Mouse (Mus musculus): ENCODE data around the gene Rtel1. TPM values are rescaled to one million over a fixed set of nuclear protein-coding genes. Genes with fewer than 3 reads are reported as not detected.

Gene Rtel1
- polyA plus RNA-seq, 1 experiment from 2014 or later = 10.4 TPM

DNA sequence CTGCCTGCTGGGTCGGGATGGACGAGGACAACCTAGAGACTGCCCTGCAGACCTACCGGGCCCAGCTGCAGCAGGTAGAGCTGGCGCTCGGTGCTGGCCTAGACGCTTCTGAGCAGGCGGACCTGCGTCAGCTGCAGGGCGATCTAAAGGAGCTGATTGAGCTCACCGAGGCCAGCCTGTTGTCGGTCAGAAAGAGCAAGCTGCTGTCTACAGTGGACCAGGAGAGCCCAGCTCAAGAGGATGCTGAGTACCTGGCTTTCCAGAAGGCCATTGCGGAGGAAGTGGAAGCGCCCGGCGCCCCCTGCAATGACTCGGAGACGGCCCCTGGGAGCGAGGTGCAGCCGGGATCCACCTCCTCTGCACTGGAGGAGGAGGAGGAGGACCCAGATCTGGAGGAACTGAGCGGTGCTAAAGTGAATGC is 46.1 kb downstream of the Rtel1 start:
- 2% methylated on average over 20 of the region's 20 CpGs for WGBS
- ATAC-seq (peak; percentile 56), DNase-seq (ENCODE audit: low spot score) (peak; percentile 41)
- Histone ChIP-seq H3K9me3 (ENCODE audit: low read length) (no peaks in the 10 kb centered on the region), H3K4me1 (ENCODE audit: insufficient read depth, low read depth, low read length) (peaks cover 13% of the 10 kb centered on the region; the same call in 1 of the 2 replicates), H3K4me2 (replicated peaks; ENCODE audit: low read depth, low read length) (peak overlapping the region; percentile 97), H3K4me3 (ENCODE audit: low read depth, low read length) (peak overlapping the region; percentile 91), H3K27ac (ENCODE audit: low read length) (peak overlapping the region; percentile 94), H3K36me3 (ENCODE audit: insufficient read depth, low read length) (peaks cover 10% of the 10 kb centered on the region; the same call in 1 of the 2 replicates), H3K27me3 (replicated peaks; ENCODE audit: insufficient read depth, low read length) (no peaks in the 10 kb centered on the region), H3K9ac (replicated peaks; ENCODE audit: low read depth) (peak overlapping the region; percentile 86)
- TF ChIP-seq CTCF (IDR thresholded peaks at IDR 0.05) (no peak; the same call in 1 of the 2 replicates), EP300 (IDR thresholded peaks at IDR 0.05) (no peak)

DNA sequence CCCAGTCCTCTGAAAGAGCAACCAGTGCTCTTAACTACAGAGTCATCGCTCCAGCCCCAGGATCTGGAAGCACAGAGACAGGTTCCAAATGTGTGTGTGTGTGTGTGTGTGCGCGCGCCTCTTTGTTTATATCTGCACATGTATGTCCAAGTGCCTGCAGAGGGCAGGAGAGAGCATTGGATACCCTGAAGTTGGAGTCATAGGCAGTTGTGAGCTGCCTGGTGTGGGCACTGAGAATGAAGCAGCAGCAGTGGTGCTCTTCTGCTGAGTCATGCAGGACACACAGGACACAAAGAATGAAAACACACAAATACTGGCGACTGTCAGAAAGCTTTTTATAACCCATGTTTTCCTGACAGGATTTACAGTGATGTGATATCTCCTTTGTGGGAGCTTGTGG is 50.5 kb downstream of the Rtel1 start:
- H3K27ac ChIP-seq (ENCODE audit: low read length) = no peak overlapping the region
- H3K9me3 ChIP-seq (ENCODE audit: low read length) = no peaks in the 10 kb centered on the region
- H3K27me3 ChIP-seq (replicated peaks; ENCODE audit: insufficient read depth, low read length) = no peaks in the 10 kb centered on the region
- WGBS = 98% methylated on average over 5 of the region's 5 CpGs
- H3K9ac ChIP-seq (replicated peaks; ENCODE audit: low read depth) = no peak overlapping the region
- no peak overlapping the region for H3K4me2 ChIP-seq (replicated peaks; ENCODE audit: low read depth, low read length)
- DNase-seq (ENCODE audit: low spot score) (no peak), ATAC-seq (no peak)
- H3K4me3 ChIP-seq (ENCODE audit: low read depth, low read length) = no peak overlapping the region
- no peaks in the 10 kb centered on the region; the same call in 1 of the 2 replicates for H3K36me3 ChIP-seq (ENCODE audit: insufficient read depth, low read length)
- TF ChIP-seq CTCF (IDR thresholded peaks at IDR 0.05) = peak; percentile 32; the same call in 1 of the 2 replicates
- TF ChIP-seq EP300 (IDR thresholded peaks at IDR 0.05) = no peak
- H3K4me1 ChIP-seq (ENCODE audit: insufficient read depth, low read depth, low read length) = peaks cover 10% of the 10 kb centered on the region; the same call in 1 of the 2 replicates

DNA sequence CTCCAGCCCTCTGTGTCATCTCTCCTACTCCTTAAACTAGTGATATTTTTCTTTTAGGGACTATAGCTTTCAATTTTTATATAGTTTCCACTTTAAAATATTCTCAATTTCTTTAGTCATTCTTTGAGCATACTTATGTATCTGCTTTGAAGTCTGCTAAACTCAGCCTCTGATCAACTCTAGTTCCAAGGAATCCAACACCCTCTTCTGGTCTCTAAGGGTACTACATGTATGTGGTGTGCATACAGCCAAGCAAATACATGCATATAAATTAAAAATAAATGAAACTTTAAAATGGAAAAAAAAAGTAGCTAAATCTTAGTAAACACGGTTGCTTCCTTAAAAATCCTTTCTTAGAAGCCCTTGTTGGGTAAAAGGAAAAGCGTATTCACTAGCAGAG is 56.2 kb downstream of the Rtel1 start:
- H3K4me2 ChIP-seq (replicated peaks; ENCODE audit: low read depth, low read length) = no peak overlapping the region
- no peak overlapping the region for H3K27ac ChIP-seq (ENCODE audit: low read length)
- H3K4me3 ChIP-seq (ENCODE audit: low read depth, low read length) = no peak overlapping the region
- DNase-seq (ENCODE audit: low spot score) (peak; percentile 47), ATAC-seq (no peak)
- H3K36me3 ChIP-seq (ENCODE audit: insufficient read depth, low read length) = peaks cover 17% of the 10 kb centered on the region
- H3K9ac ChIP-seq (replicated peaks; ENCODE audit: low read depth) = no peak overlapping the region
- H3K27me3 ChIP-seq (replicated peaks; ENCODE audit: insufficient read depth, low read length) = no peaks in the 10 kb centered on the region
- 88% methylated on average over 2 of the region's 2 CpGs for WGBS
- no peaks in the 10 kb centered on the region for H3K4me1 ChIP-seq (ENCODE audit: insufficient read depth, low read depth, low read length)
- TF ChIP-seq EP300 (IDR thresholded peaks at IDR 0.05) (no peak), CTCF (IDR thresholded peaks at IDR 0.05) (peak; percentile 65)
- H3K9me3 ChIP-seq (ENCODE audit: low read length) = no peaks in the 10 kb centered on the region

DNA sequence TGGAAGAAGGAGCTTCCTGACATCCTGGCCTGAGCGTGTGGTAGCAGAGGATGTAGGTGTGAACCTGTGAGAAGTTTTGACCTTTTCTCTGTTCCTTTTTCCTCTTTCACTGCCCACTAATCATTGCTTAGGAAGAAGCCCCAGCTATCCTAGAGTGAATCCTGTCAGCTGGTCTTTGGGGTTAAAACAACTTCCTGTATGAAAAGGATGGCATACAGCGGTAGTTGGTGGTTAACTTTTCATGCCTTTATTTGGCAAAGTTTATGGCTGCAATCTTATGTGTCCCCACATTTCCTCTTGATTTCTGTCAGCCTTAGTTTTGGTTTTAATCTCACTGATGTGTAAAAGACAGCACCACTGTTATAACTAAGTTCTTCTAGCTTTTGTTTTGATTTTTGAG is 57.7 kb downstream of the Rtel1 start:
- Histone ChIP-seq H3K4me1 (ENCODE audit: insufficient read depth, low read depth, low read length) (no peaks in the 10 kb centered on the region), H3K4me2 (replicated peaks; ENCODE audit: low read depth, low read length) (no peak overlapping the region), H3K36me3 (ENCODE audit: insufficient read depth, low read length) (peaks cover 24% of the 10 kb centered on the region), H3K9ac (replicated peaks; ENCODE audit: low read depth) (no peak overlapping the region), H3K9me3 (ENCODE audit: low read length) (no peaks in the 10 kb centered on the region), H3K27me3 (replicated peaks; ENCODE audit: insufficient read depth, low read length) (no peaks in the 10 kb centered on the region), H3K4me3 (ENCODE audit: low read depth, low read length) (no peak overlapping the region), H3K27ac (ENCODE audit: low read length) (no peak overlapping the region)
- TF ChIP-seq EP300 (IDR thresholded peaks at IDR 0.05) (no peak), CTCF (IDR thresholded peaks at IDR 0.05) (no peak)
- no peak for DNase-seq (ENCODE audit: low spot score)
- 67% methylated on average over 2 of the region's 2 CpGs for WGBS
- ATAC-seq = no peak

DNA sequence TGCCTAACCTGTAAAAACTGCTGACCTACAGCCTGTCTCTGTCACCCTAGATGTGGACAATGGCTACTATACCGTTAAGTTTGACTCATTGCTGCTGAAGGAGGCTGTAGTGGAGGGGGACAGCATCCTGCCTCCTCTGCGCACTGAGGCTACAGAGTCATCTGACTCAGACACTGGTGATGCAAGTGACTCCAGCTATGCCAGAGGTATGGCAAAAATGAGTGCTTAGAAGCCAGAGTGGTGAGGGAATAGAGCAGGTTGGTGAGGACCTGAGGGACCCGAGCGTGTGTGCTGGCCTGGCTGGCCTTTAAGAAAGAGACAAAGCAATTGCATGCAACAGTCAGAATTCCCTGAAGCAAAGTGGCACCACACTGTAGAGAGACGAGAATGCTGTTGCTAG is 59.2 kb downstream of the Rtel1 start:
- Histone ChIP-seq H3K4me3 (ENCODE audit: low read depth, low read length) (no peak overlapping the region), H3K9me3 (ENCODE audit: low read length) (no peaks in the 10 kb centered on the region), H3K36me3 (ENCODE audit: insufficient read depth, low read length) (peaks cover 28% of the 10 kb centered on the region), H3K4me1 (ENCODE audit: insufficient read depth, low read depth, low read length) (no peaks in the 10 kb centered on the region), H3K4me2 (replicated peaks; ENCODE audit: low read depth, low read length) (no peak overlapping the region), H3K27me3 (replicated peaks; ENCODE audit: insufficient read depth, low read length) (no peaks in the 10 kb centered on the region), H3K27ac (ENCODE audit: low read length) (no peak overlapping the region), H3K9ac (replicated peaks; ENCODE audit: low read depth) (no peak overlapping the region)
- WGBS = 88% methylated on average over 5 of the region's 5 CpGs
- no peak for TF ChIP-seq CTCF (IDR thresholded peaks at IDR 0.05)
- no peak for TF ChIP-seq EP300 (IDR thresholded peaks at IDR 0.05)
- DNase-seq (ENCODE audit: low spot score) = no peak
- no peak for ATAC-seq

DNA sequence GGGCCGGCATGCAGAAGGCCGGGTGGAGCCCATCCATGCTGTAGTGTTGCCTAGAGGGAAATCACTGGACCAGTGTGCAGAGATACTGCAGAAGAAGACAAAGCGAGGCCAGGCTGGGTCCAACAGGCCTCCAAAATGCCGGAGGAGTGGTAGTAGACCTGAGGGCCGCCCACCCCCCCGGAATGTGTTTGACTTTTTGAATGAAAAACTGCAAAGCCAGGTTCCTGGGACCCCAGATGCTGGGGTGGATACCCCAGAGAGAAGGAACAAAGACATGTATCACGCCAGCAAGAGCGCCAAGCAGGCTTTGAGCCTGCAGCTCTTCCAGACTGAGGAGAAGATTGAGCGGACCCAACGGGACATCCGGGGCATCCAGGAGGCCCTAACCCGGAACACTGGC is 60.2 kb downstream of the Rtel1 start, which contains the start of gene Lime1:
Lime1 (plus strand) TSS at position 301 of the 400 bp plus-strand sequence.
- DNase-seq (ENCODE audit: low spot score) (no peak), ATAC-seq (no peak)
- H3K27ac ChIP-seq (ENCODE audit: low read length) = no peak within 1 kb of the TSS
- no peak for TF ChIP-seq EP300 (IDR thresholded peaks at IDR 0.05)
- TF ChIP-seq CTCF (IDR thresholded peaks at IDR 0.05) = no peak
- no peaks in the 10 kb centered on the region for H3K9me3 ChIP-seq (ENCODE audit: low read length)
- 93% methylated on average over 12 of the region's 12 CpGs for WGBS
- H3K4me2 ChIP-seq (replicated peaks; ENCODE audit: low read depth, low read length) = no peak within 1 kb of the TSS
- H3K4me3 ChIP-seq (ENCODE audit: low read depth, low read length) = no peak within 1 kb of the TSS
- no peaks in the 10 kb centered on the region for H3K4me1 ChIP-seq (ENCODE audit: insufficient read depth, low read depth, low read length)
- no peaks in the 10 kb centered on the region for H3K27me3 ChIP-seq (replicated peaks; ENCODE audit: insufficient read depth, low read length)
- peaks cover 28% of the 10 kb centered on the region for H3K36me3 ChIP-seq (ENCODE audit: insufficient read depth, low read length)
- no peak within 1 kb of the TSS for H3K9ac ChIP-seq (replicated peaks; ENCODE audit: low read depth)

DNA sequence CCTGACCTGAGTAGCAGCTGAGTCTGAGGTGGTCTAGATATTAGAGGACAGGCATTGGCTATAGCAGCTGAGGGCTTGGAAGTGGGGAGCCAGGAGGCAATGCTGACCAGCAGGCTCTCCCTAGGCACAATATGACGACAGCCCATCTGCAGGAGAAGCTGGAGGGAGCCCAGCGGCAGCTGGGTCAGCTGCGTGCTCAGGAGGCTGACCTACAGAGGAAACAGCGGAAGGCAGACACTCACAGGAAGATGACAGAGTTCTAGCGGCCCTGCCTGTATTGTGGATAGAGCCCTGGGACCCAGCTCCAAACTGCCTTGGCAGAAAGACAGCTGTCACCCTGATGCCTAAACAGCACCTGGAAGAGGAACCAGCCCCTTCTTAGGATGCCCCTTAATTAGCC is 60.7 kb downstream of the Rtel1 start:
- no peak overlapping the region for H3K27ac ChIP-seq (ENCODE audit: low read length)
- no peak overlapping the region for H3K4me3 ChIP-seq (ENCODE audit: low read depth, low read length)
- H3K27me3 ChIP-seq (replicated peaks; ENCODE audit: insufficient read depth, low read length) = no peaks in the 10 kb centered on the region
- TF ChIP-seq CTCF (IDR thresholded peaks at IDR 0.05) (no peak), EP300 (IDR thresholded peaks at IDR 0.05) (no peak)
- peaks cover 28% of the 10 kb centered on the region for H3K36me3 ChIP-seq (ENCODE audit: insufficient read depth, low read length)
- 70% methylated on average over 5 of the region's 5 CpGs for WGBS
- no peaks in the 10 kb centered on the region for H3K9me3 ChIP-seq (ENCODE audit: low read length)
- H3K9ac ChIP-seq (replicated peaks; ENCODE audit: low read depth) = no peak overlapping the region
- ATAC-seq (no peak), DNase-seq (ENCODE audit: low spot score) (no peak)
- H3K4me1 ChIP-seq (ENCODE audit: insufficient read depth, low read depth, low read length) = no peaks in the 10 kb centered on the region
- no peak overlapping the region for H3K4me2 ChIP-seq (replicated peaks; ENCODE audit: low read depth, low read length)
